Mouse (Mus musculus) hindbrain, embryonic 11.5 days (tissue): Measurements from ENCODE around the gene Zbtb25. TPM values are rescaled to one million over a fixed set of nuclear protein-coding genes. Genes with fewer than 3 reads are reported as not detected.
A peak's percentile ranks its signal among the peaks of the same experiment; 100 is the strongest.

Experiments
- ATAC-seq: fragments of 200-750 bp; cut with Nextera tagmentation; 2 replicates; pipeline ENCODE4 v1.8.0; 2017; ENCODE audit warnings: mild to moderate bottlenecking, moderate TSS enrichment, moderate library complexity; ENCODE audit not compliant: low FRiP score
- DNase-seq: peaks from one replicate; pipeline ENCODE4 v3.0.0-alpha.2; 2015; ENCODE audit warnings: low spot score
- H3K27ac ChIP-seq: fragments of 300-500 bp; sonication (generic); 2 replicates; pipeline ENCODE4 v1.5.1; 2014; ENCODE audit warnings: mild to moderate bottlenecking, low read depth, low read length
- H3K27me3 ChIP-seq: fragments of 300-500 bp; sonication (generic); 2 replicates; pipeline ENCODE4 v1.6.1; 2014; ENCODE audit warnings: mild to moderate bottlenecking, low read length, moderate library complexity, mixed read lengths; ENCODE audit not compliant: control insufficient read depth, insufficient read depth
- H3K36me3 ChIP-seq: fragments of 300-500 bp; sonication (generic); 2 replicates; pipeline ENCODE4 v1.6.1; 2014; ENCODE audit warnings: mild to moderate bottlenecking, low read length, moderate library complexity, mixed read lengths; ENCODE audit not compliant: control insufficient read depth, insufficient read depth
- H3K4me1 ChIP-seq: fragments of 300-500 bp; sonication (generic); replicated peaks from 2 replicates; pipeline ENCODE4 v1.6.1; 2014; ENCODE audit warnings: low read length, mixed read lengths; ENCODE audit not compliant: control insufficient read depth, insufficient read depth
- H3K4me2 ChIP-seq: fragments of 300-500 bp; sonication (generic); replicated peaks from 2 replicates; pipeline ENCODE4 v1.6.1; 2014; ENCODE audit warnings: mild to moderate bottlenecking, low read depth, low read length
- H3K4me3 ChIP-seq: fragments of 300-500 bp; sonication (generic); 2 replicates; pipeline ENCODE4 v1.5.1; 2014; ENCODE audit warnings: low read depth, low read length
- H3K9ac ChIP-seq: fragments of 300-500 bp; sonication (generic); 2 replicates; pipeline ENCODE4 v1.6.1; 2014; ENCODE audit warnings: low read depth, low read length
- H3K9me3 ChIP-seq: fragments of 300-500 bp; sonication (generic); 2 replicates; pipeline ENCODE4 v1.6.1; 2016; ENCODE audit warnings: low read length; ENCODE audit not compliant: control insufficient read depth
- WGBS: fragments of 180-500 bp; shearing (Covaris S2); extraction: QIAGEN DNeasy Blood & Tissue Kit; methylation state at CpG from one replicate; pipeline ENCODE4 v1.1.7; 2014; 5-methylcytosine and 5-hydroxymethylcytosine counted together
- polyA plus RNA-seq: library from polyadenylated mRNA; unstranded; fragments of >200 nt; fragmentation: Nextera tagmentation; extraction: Ambion mirVana; gene quantifications from 2 replicates; pipeline ENCODE4 v1.2.1, GENCODE M21; 2014

Zbtb25 gene
- polyA plus RNA-seq, 1 experiment from 2014 or later, result 19.2 TPM

- Histone ChIP-seq H3K36me3 (no peaks in the 10 kb centered on the region), H3K27me3 (no peaks in the 10 kb centered on the region), H3K27ac (no peak overlapping the region), H3K9ac (no peak overlapping the region), H3K4me1 (peaks cover 6% of the 10 kb centered on the region), H3K9me3 (no peaks in the 10 kb centered on the region), H3K4me2 (no peak overlapping the region), H3K4me3 (no peak overlapping the region)
- ATAC-seq, result no peak
- no peak for DNase-seq
- 89% methylated on average over 3 of the region's 3 CpGs for WGBS
Measured at GRCm38 (mm10) chr12:76366276-76366675, 3.1 kb downstream of the Zbtb25 start.

GRCm38 (mm10) chr12:76362303-76362676 is 7.1 kb downstream of the Zbtb25 start:
- Histone ChIP-seq H3K27me3 (no peaks in the 10 kb centered on the region), H3K27ac (no peak overlapping the region), H3K9ac (no peak overlapping the region), H3K4me2 (no peak overlapping the region), H3K9me3 (no peaks in the 10 kb centered on the region), H3K4me3 (no peak overlapping the region), H3K36me3 (no peaks in the 10 kb centered on the region), H3K4me1 (no peaks in the 10 kb centered on the region)
- 91% methylated on average over 9 of the region's 9 CpGs for whole genome bisulfite sequencing
- ATAC-seq (no peak), DNase-seq (no peak)

GRCm38 (mm10) chr12:76361405-76362302 is 7.7 kb downstream of the Zbtb25 start:
- Histone ChIP-seq H3K4me3 (no peak overlapping the region), H3K27ac (no peak overlapping the region), H3K27me3 (no peaks in the 10 kb centered on the region), H3K9ac (no peak overlapping the region), H3K9me3 (no peaks in the 10 kb centered on the region), H3K4me2 (no peak overlapping the region), H3K36me3 (no peaks in the 10 kb centered on the region), H3K4me1 (no peaks in the 10 kb centered on the region)
- DNase-seq, result no peak
- 77% methylated on average over 9 of the region's 9 CpGs for WGBS
- ATAC-seq, result no peak

GRCm38 (mm10) chr12:76360868-76361267 is 8.5 kb downstream of the Zbtb25 start:
- Histone ChIP-seq H3K36me3 (no peaks in the 10 kb centered on the region), H3K9ac (no peak overlapping the region), H3K27me3 (no peaks in the 10 kb centered on the region), H3K4me1 (no peaks in the 10 kb centered on the region), H3K4me2 (no peak overlapping the region), H3K27ac (no peak overlapping the region), H3K4me3 (no peak overlapping the region), H3K9me3 (no peaks in the 10 kb centered on the region)
- ATAC-seq (no peak), DNase-seq (no peak)
- WGBS, result 65% methylated on average over 1 of the region's 1 CpGs

- WGBS, result 72% methylated on average over 8 of the region's 8 CpGs
- no peak for DNase-seq
Measured at GRCm38 (mm10) chr12:76349680-76350220, 19.7 kb downstream of the Zbtb25 start.

GRCm38 (mm10) chr12:76345759-76346455 is 23.5 kb downstream of the Zbtb25 start:
- no peak for DNase-seq

More at GRCm38 (mm10) chr12:76349680-76350220, 19.7 kb downstream of the Zbtb25 start:
- H3K27me3 ChIP-seq, result no peaks in the 10 kb centered on the region
- no peaks in the 10 kb centered on the region for H3K4me1 ChIP-seq
- no peak for ATAC-seq
- H3K36me3 ChIP-seq, result no peaks in the 10 kb centered on the region
- H3K9ac ChIP-seq, result no peak overlapping the region
- no peak overlapping the region for H3K4me2 ChIP-seq
- no peak overlapping the region for H3K4me3 ChIP-seq
- no peak overlapping the region for H3K27ac ChIP-seq
- H3K9me3 ChIP-seq, result no peaks in the 10 kb centered on the region

GRCm38 (mm10) chr12:76341080-76341479 is 28.3 kb downstream of the Zbtb25 start:
- Histone ChIP-seq H3K4me1 (no peaks in the 10 kb centered on the region), H3K27ac (no peak overlapping the region), H3K27me3 (no peaks in the 10 kb centered on the region), H3K4me3 (no peak overlapping the region), H3K36me3 (no peaks in the 10 kb centered on the region), H3K9me3 (no peaks in the 10 kb centered on the region), H3K4me2 (no peak overlapping the region), H3K9ac (no peak overlapping the region)
- ATAC-seq (no peak), DNase-seq (peak; percentile 84)
- 8% methylated on average over 4 of the region's 4 CpGs for WGBS

More at GRCm38 (mm10) chr12:76345759-76346455, 23.5 kb downstream of the Zbtb25 start:
- Histone ChIP-seq H3K4me3 (no peak overlapping the region), H3K4me1 (no peaks in the 10 kb centered on the region), H3K4me2 (no peak overlapping the region), H3K9me3 (no peaks in the 10 kb centered on the region), H3K36me3 (no peaks in the 10 kb centered on the region), H3K27ac (no peak overlapping the region), H3K27me3 (no peaks in the 10 kb centered on the region), H3K9ac (no peak overlapping the region)
- WGBS, result 71% methylated on average over 6 of the region's 6 CpGs
- no peak for ATAC-seq

GRCm38 (mm10) chr12:76336111-76336965 is 33.1 kb downstream of the Zbtb25 start:
- Histone ChIP-seq H3K9me3 (no peaks in the 10 kb centered on the region), H3K36me3 (no peaks in the 10 kb centered on the region), H3K4me1 (no peaks in the 10 kb centered on the region), H3K4me2 (no peak overlapping the region), H3K9ac (no peak overlapping the region), H3K27me3 (no peaks in the 10 kb centered on the region), H3K27ac (no peak overlapping the region), H3K4me3 (no peak overlapping the region)
- DNase-seq (no peak), ATAC-seq (no peak)
- WGBS, result 90% methylated on average over 17 of the region's 17 CpGs
